Mouse (Mus musculus): ENCODE data around the gene Ube2g2. TPM values are rescaled to one million over a fixed set of nuclear protein-coding genes. Genes with fewer than 3 reads are reported as not detected.

Gene Ube2g2
- polyA plus RNA-seq (2012; rRNA removed), result 19.3 TPM in 2 replicates
- 25.3 and 27.1 TPM in 2 replicates for polyA plus RNA-seq (2014; fragmentation: Nextera tagmentation; extraction: Ambion mirVana)

DNA sequence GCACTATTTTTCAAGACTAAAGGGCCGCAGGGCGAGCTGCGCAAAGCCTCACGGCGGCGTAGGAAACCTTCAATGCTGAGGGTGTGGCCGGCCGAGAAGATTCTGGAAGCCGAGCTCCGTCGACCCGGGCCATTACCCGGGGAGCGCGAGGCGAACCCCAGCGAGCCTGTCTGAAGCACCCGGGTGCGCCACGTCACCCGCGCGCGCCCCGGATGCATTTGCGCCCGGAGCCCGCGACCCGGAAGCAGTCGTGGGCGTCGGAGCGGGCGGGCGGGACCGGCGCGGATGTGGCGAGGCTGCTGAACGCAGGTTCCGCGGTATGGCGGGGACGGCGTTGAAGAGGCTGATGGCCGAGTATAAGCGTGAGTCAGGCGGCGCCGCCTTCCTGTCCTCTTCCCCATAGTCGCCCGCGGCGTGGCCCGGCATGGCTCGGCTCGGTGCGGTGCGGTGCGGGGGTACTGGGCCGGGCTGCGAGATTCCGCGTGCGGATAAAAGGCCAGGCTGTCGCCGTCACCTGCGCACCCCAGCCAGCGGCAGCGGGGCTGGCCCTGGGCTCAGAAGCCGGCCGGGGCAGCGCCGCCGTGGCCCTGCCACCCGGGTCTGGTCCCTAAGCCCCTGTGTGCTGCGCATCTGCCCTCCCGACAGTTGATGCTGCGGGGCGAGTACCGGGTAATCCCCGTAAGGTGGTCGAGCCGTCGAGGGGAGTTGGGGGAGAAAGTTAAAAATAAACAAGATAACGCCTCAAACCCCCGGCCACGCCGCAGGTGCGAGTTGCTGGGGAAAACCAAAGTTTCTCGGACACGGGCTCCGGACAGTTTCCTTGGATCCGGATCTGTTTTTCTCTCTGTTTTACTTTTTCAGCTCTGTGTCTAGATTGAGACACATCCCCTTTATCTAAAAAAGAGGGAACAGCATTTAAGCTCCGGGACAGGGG, at the start of gene Ube2g2:
TSS of gene Ube2g2 (plus strand) at position 221 of the 934 bp plus-strand sequence.
- Histone ChIP-seq H3K9me3 (ENCODE audit: control insufficient read depth, low read length) (no peaks in the 10 kb centered on the region), H3K9ac (replicated peaks) (peak within 1 kb of the TSS; percentile 84), H3K4me1 (replicated peaks; ENCODE audit: control insufficient read depth in 2 of 2, insufficient read depth in 2 of 2, low read length in 1 of 2) (peaks cover 10 to 25% of the 10 kb centered on the region in 2 experiments; a peak in 3 of 4 replicates), H3K36me3 (replicated peaks; ENCODE audit: control insufficient read depth, insufficient read depth, low read depth) (peaks cover 1% of the 10 kb centered on the region), H3K4me2 (ENCODE audit: low read depth) (peak within 1 kb of the TSS; percentile 83), H3K27me3 (ENCODE audit: control insufficient read depth, insufficient read depth, low read length) (no peaks in the 10 kb centered on the region), H3K27ac (peak within 1 kb of the TSS; percentile 89), H3K4me3 (ENCODE audit: insufficient read depth in 1 of 2, low read depth in 2 of 2, low read length in 2 of 2) (peak within 1 kb of the TSS; percentile 77 to 91)
- TF ChIP-seq CTCF (IDR thresholded peaks at IDR 0.05; ENCODE audit: low read depth), result no peak
- peak; percentile 27; the same call in 1 of the 2 replicates for TF ChIP-seq EP300 (IDR thresholded peaks at IDR 0.05; ENCODE audit: low read depth)
- under 1% methylated on average over 96 of the region's 96 CpGs for WGBS (ENCODE audit: insufficient replicate concordance)
- peak; percentile 88 to 90 (median 90) for DNase-seq (ENCODE audit: low read depth in 3 of 3, low spot score in 3 of 3)
- peak; percentile 96 for ATAC-seq (ENCODE audit: insufficient read depth)

DNA sequence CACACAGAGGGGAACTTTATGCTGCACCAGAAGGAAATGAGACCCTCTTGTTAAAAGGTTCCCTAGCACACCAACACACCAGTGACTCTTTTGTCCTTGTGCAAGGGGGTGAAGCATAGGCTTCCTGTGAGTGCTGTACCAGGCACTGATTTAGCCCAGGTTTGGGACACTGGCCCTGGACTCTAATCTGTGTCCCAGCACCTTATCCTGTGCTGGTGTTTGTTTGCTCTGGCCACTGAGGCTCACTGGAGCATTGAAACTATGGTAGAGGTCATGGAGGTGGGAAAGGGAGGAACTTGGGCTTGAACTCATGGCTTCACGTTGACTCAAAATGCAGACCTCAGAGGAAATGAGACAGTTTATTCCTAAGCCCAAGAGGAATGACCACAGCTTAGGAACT, 48.9 kb upstream of the Ube2g2 start:
- DNase-seq (ENCODE audit: low read depth in 3 of 3, low spot score in 3 of 3) (no peak), ATAC-seq (ENCODE audit: insufficient read depth) (no peak)

DNA sequence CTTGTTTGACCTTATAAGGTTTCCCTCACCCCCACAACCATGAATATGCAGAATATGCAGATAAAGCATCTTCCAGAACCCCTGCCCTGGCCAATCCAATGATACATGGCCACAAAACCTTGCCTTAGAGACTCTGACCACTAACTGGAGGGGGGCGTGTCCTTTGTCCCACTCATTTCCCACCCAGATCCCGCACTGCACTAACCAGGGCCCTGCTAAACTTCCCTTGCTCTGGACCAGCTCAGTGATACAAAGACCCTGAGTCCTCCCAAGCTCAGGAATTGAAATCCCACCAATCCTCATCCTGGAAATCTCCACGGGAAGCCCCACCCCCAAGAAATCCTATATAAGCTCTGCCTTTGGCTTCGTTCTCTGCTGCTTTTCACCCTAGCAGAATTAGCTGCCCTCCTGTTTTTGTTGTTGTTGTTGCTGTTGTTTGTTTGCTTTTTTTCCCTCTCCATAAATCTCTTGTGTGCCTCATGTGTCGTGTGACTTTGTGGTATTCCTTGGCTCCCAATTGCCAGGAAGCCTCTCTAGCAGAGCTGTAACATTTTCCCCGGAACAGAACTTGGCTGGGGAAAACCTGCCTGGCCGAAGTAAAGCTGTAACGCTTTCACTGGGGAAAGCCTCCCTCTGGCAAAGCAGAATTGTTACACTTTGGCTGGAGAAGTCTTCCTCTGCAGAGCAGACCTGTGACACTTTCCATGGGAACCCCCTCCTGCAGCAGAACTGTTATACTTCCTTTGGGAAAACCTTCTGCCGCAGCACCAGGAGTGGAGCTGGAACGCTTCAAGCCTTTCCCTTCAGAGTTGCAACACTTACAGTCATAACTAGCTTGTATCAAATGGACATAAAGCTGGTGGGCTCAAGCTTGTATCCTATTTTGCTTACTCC, 41.8 kb upstream of the Ube2g2 start:
- no peak for DNase-seq (ENCODE audit: low read depth in 3 of 3, low spot score in 3 of 3)
- H3K4me1 ChIP-seq (replicated peaks; ENCODE audit: control insufficient read depth in 2 of 2, insufficient read depth in 2 of 2, low read length in 1 of 2), result peaks cover 8 to 26% of the 10 kb centered on the region in 2 experiments
- H3K27ac ChIP-seq, result no peak overlapping the region
- no peak overlapping the region for H3K9ac ChIP-seq (replicated peaks)
- H3K36me3 ChIP-seq (replicated peaks; ENCODE audit: control insufficient read depth, insufficient read depth, low read depth), result no peaks in the 10 kb centered on the region
- no peak for TF ChIP-seq EP300 (IDR thresholded peaks at IDR 0.05; ENCODE audit: low read depth)
- TF ChIP-seq CTCF (IDR thresholded peaks at IDR 0.05; ENCODE audit: low read depth), result no peak
- no peaks in the 10 kb centered on the region for H3K9me3 ChIP-seq (ENCODE audit: control insufficient read depth, low read length)
- no peak for ATAC-seq (ENCODE audit: insufficient read depth)
- no peaks in the 10 kb centered on the region for H3K27me3 ChIP-seq (ENCODE audit: control insufficient read depth, insufficient read depth, low read length)
- H3K4me2 ChIP-seq (ENCODE audit: low read depth), result peak overlapping the region; percentile 91; the same call in 1 of the 2 replicates
- H3K4me3 ChIP-seq (ENCODE audit: insufficient read depth in 1 of 2, low read depth in 2 of 2, low read length in 2 of 2), result no peak overlapping the region
- 58% methylated on average over 10 of the region's 10 CpGs for WGBS (ENCODE audit: insufficient replicate concordance)

More for the DNA sequence above, 48.9 kb upstream of the Ube2g2 start:
- Histone ChIP-seq H3K4me1 (replicated peaks; ENCODE audit: control insufficient read depth in 2 of 2, insufficient read depth in 2 of 2, low read length in 1 of 2) (no peaks in the 10 kb centered on the region; a peak in 2 of 4 replicates), H3K36me3 (replicated peaks; ENCODE audit: control insufficient read depth, insufficient read depth, low read depth) (no peaks in the 10 kb centered on the region), H3K27ac (no peak overlapping the region), H3K27me3 (ENCODE audit: control insufficient read depth, insufficient read depth, low read length) (no peaks in the 10 kb centered on the region), H3K9ac (replicated peaks) (no peak overlapping the region), H3K4me2 (ENCODE audit: low read depth) (no peak overlapping the region), H3K9me3 (ENCODE audit: control insufficient read depth, low read length) (no peaks in the 10 kb centered on the region), H3K4me3 (ENCODE audit: insufficient read depth in 1 of 2, low read depth in 2 of 2, low read length in 2 of 2) (no peak overlapping the region)
- no peak for TF ChIP-seq EP300 (IDR thresholded peaks at IDR 0.05; ENCODE audit: low read depth)
- no peak for TF ChIP-seq CTCF (IDR thresholded peaks at IDR 0.05; ENCODE audit: low read depth)
- 54% methylated on average over 1 of the region's 1 CpGs for WGBS (ENCODE audit: insufficient replicate concordance)

DNA sequence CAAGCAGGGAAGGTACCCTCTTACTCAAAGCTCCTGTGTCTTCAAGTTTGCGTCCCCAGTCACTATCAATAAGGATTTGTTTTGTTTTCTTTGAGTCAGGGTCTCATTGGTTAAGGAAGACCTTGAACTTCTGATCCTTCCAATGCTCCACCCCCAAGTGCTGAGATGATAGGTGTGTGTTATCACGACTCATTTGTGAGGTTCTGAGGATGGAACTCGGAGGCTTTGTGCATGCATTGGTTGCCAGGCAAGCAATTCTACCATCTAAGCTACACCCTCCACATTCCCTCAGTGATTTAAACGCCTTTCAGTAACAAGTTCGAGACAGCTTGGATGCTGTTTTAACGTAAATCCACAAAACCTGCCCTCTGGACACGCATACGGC, 41.1 kb upstream of the Ube2g2 start:
- H3K27me3 ChIP-seq (ENCODE audit: control insufficient read depth, insufficient read depth, low read length), result no peaks in the 10 kb centered on the region
- no peak for TF ChIP-seq CTCF (IDR thresholded peaks at IDR 0.05; ENCODE audit: low read depth)
- no peak for TF ChIP-seq EP300 (IDR thresholded peaks at IDR 0.05; ENCODE audit: low read depth)
- peak overlapping the region; percentile 65 for H3K9ac ChIP-seq (replicated peaks)
- ATAC-seq (ENCODE audit: insufficient read depth) (no peak), DNase-seq (ENCODE audit: low read depth in 3 of 3, low spot score in 3 of 3) (no peak)
- no peaks in the 10 kb centered on the region for H3K9me3 ChIP-seq (ENCODE audit: control insufficient read depth, low read length)
- H3K4me3 ChIP-seq (ENCODE audit: insufficient read depth in 1 of 2, low read depth in 2 of 2, low read length in 2 of 2), result peak overlapping the region; percentile 51 to 83
- peak overlapping the region; percentile 91 for H3K4me2 ChIP-seq (ENCODE audit: low read depth)
- peak overlapping the region; percentile 5 for H3K27ac ChIP-seq
- H3K4me1 ChIP-seq (replicated peaks; ENCODE audit: control insufficient read depth in 2 of 2, insufficient read depth in 2 of 2, low read length in 1 of 2), result peaks cover 8 to 26% of the 10 kb centered on the region in 2 experiments
- WGBS (ENCODE audit: insufficient replicate concordance), result 7% methylated on average over 8 of the region's 8 CpGs
- H3K36me3 ChIP-seq (replicated peaks; ENCODE audit: control insufficient read depth, insufficient read depth, low read depth), result no peaks in the 10 kb centered on the region

Measured in liver, embryonic 14.5 days (tissue).